Mouse (Mus musculus): ENCODE data around the gene Aurkaip1. TPM values are rescaled to one million over a fixed set of nuclear protein-coding genes. Genes with fewer than 3 reads are reported as not detected.
"Not testable (repeated sequence)": the region's sequence is repeated elsewhere in the genome, so short reads cannot be mapped to it uniquely, and the experiment has no call there.

Gene Aurkaip1
- total RNA-seq (2017) = 93.5 and 114 TPM in 2 replicates

- ATAC-seq (replicated peaks in 1 of 2; ENCODE audit: insufficient read depth in 1 of 2, low FRiP score in 2 of 2, low TSS enrichment in 1 of 2, low read depth in 1 of 2, poor library complexity in 2 of 2, severe bottlenecking in 2 of 2) = peak; percentile 89 to 93
These were observed at the start of gene Aurkaip1 for GRCm38 (mm10) chr4:155831205-155831766. TSS of gene Aurkaip1 (plus strand) at chr4:155831272.

- no peak for ATAC-seq (replicated peaks in 1 of 2; ENCODE audit: insufficient read depth in 1 of 2, low FRiP score in 2 of 2, low TSS enrichment in 1 of 2, low read depth in 1 of 2, poor library complexity in 2 of 2, severe bottlenecking in 2 of 2)
These were observed 47.5 kb upstream of the Aurkaip1 start for GRCm38 (mm10) chr4:155783486-155784080.

GRCm38 (mm10) chr4:155784081-155784701, 46.9 kb upstream of the Aurkaip1 start:
- peak; percentile 64 to 85 for ATAC-seq (replicated peaks in 1 of 2; ENCODE audit: insufficient read depth in 1 of 2, low FRiP score in 2 of 2, low TSS enrichment in 1 of 2, low read depth in 1 of 2, poor library complexity in 2 of 2, severe bottlenecking in 2 of 2)

GRCm38 (mm10) chr4:155785246-155785645, 45.8 kb upstream of the Aurkaip1 start:
- no peak for ATAC-seq (replicated peaks in 1 of 2; ENCODE audit: insufficient read depth in 1 of 2, low FRiP score in 2 of 2, low TSS enrichment in 1 of 2, low read depth in 1 of 2, poor library complexity in 2 of 2, severe bottlenecking in 2 of 2)

- no peak for ATAC-seq (replicated peaks in 1 of 2; ENCODE audit: insufficient read depth in 1 of 2, low FRiP score in 2 of 2, low TSS enrichment in 1 of 2, low read depth in 1 of 2, poor library complexity in 2 of 2, severe bottlenecking in 2 of 2)
These were observed 45.3 kb upstream of the Aurkaip1 start, which contains the start of gene Tmem88b for GRCm38 (mm10) chr4:155785819-155786218. TSS of gene Tmem88b (minus strand) at chr4:155785874.

- ATAC-seq (replicated peaks in 1 of 2; ENCODE audit: insufficient read depth in 1 of 2, low FRiP score in 2 of 2, low TSS enrichment in 1 of 2, low read depth in 1 of 2, poor library complexity in 2 of 2, severe bottlenecking in 2 of 2) = peak; percentile 20 to 61; a peak in 3 of 4 replicates
These were observed 42.8 kb upstream of the Aurkaip1 start for GRCm38 (mm10) chr4:155788300-155788699.

- not testable (repeated sequence) for ATAC-seq (replicated peaks in 1 of 2; ENCODE audit: insufficient read depth in 1 of 2, low FRiP score in 2 of 2, low TSS enrichment in 1 of 2, low read depth in 1 of 2, poor library complexity in 2 of 2, severe bottlenecking in 2 of 2)
These were observed 42.2 kb upstream of the Aurkaip1 start for GRCm38 (mm10) chr4:155788833-155789232.

- ATAC-seq (replicated peaks in 1 of 2; ENCODE audit: insufficient read depth in 1 of 2, low FRiP score in 2 of 2, low TSS enrichment in 1 of 2, low read depth in 1 of 2, poor library complexity in 2 of 2, severe bottlenecking in 2 of 2) = no peak
These were observed 41.0 kb upstream of the Aurkaip1 start, which contains the start of gene Ankrd65 for GRCm38 (mm10) chr4:155790021-155790489. TSS of gene Ankrd65 (plus strand) at chr4:155790439.

GRCm38 (mm10) chr4:155790650-155791161, 40.4 kb upstream of the Aurkaip1 start:
- no peak for ATAC-seq (replicated peaks in 1 of 2; ENCODE audit: insufficient read depth in 1 of 2, low FRiP score in 2 of 2, low TSS enrichment in 1 of 2, low read depth in 1 of 2, poor library complexity in 2 of 2, severe bottlenecking in 2 of 2)

- ATAC-seq (replicated peaks in 1 of 2; ENCODE audit: insufficient read depth in 1 of 2, low FRiP score in 2 of 2, low TSS enrichment in 1 of 2, low read depth in 1 of 2, poor library complexity in 2 of 2, severe bottlenecking in 2 of 2) = no peak
These were observed 39.7 kb upstream of the Aurkaip1 start for GRCm38 (mm10) chr4:155791240-155791933.

GRCm38 (mm10) chr4:155793730-155794129, 37.3 kb upstream of the Aurkaip1 start:
- ATAC-seq (replicated peaks in 1 of 2; ENCODE audit: insufficient read depth in 1 of 2, low FRiP score in 2 of 2, low TSS enrichment in 1 of 2, low read depth in 1 of 2, poor library complexity in 2 of 2, severe bottlenecking in 2 of 2) = no peak

- no peak for ATAC-seq (replicated peaks in 1 of 2; ENCODE audit: insufficient read depth in 1 of 2, low FRiP score in 2 of 2, low TSS enrichment in 1 of 2, low read depth in 1 of 2, poor library complexity in 2 of 2, severe bottlenecking in 2 of 2)
These were observed 29.0 kb upstream of the Aurkaip1 start for GRCm38 (mm10) chr4:155802075-155802474.

- 0 out of 4 replicates have a peak, but pooled peaks of 1 of the 2 experiments have one; percentile 22 for ATAC-seq (replicated peaks in 1 of 2; ENCODE audit: insufficient read depth in 1 of 2, low FRiP score in 2 of 2, low TSS enrichment in 1 of 2, low read depth in 1 of 2, poor library complexity in 2 of 2, severe bottlenecking in 2 of 2)
These were observed 28.2 kb upstream of the Aurkaip1 start, which contains the start of gene Mrpl20 for GRCm38 (mm10) chr4:155802741-155803339. TSS of gene Mrpl20 (plus strand) at chr4:155802878.

- ATAC-seq (replicated peaks in 1 of 2; ENCODE audit: insufficient read depth in 1 of 2, low FRiP score in 2 of 2, low TSS enrichment in 1 of 2, low read depth in 1 of 2, poor library complexity in 2 of 2, severe bottlenecking in 2 of 2) = peak; percentile 94 to 97
These were observed 27.6 kb upstream of the Aurkaip1 start for GRCm38 (mm10) chr4:155803340-155804041.

GRCm38 (mm10) chr4:155807841-155808240, 23.2 kb upstream of the Aurkaip1 start:
- no peak for ATAC-seq (replicated peaks in 1 of 2; ENCODE audit: insufficient read depth in 1 of 2, low FRiP score in 2 of 2, low TSS enrichment in 1 of 2, low read depth in 1 of 2, poor library complexity in 2 of 2, severe bottlenecking in 2 of 2)

- ATAC-seq (replicated peaks in 1 of 2; ENCODE audit: insufficient read depth in 1 of 2, low FRiP score in 2 of 2, low TSS enrichment in 1 of 2, low read depth in 1 of 2, poor library complexity in 2 of 2, severe bottlenecking in 2 of 2) = peak; percentile 99 to 100
These were observed 19.0 kb upstream of the Aurkaip1 start, which contains the start of gene Ccnl2 for GRCm38 (mm10) chr4:155811929-155812664. TSS of gene Ccnl2 (plus strand) at chr4:155812489.
